Mouse (Mus musculus) liver, postnatal 0 days (tissue): ENCODE data around the gene Phf6.

Source experiments
- CTCF ChIP-seq: sonication (generic); IDR thresholded peaks from 2 replicates; pipeline ENCODE4 v1.5.1; 2016; ENCODE audit warnings: antibody characterized with exemption, low read depth
- EP300 ChIP-seq: IDR thresholded peaks from 2 replicates; pipeline ENCODE4 v1.6.1; 2016; ENCODE audit warnings: antibody characterized with exemption, low read depth, mild to moderate bottlenecking

DNA sequence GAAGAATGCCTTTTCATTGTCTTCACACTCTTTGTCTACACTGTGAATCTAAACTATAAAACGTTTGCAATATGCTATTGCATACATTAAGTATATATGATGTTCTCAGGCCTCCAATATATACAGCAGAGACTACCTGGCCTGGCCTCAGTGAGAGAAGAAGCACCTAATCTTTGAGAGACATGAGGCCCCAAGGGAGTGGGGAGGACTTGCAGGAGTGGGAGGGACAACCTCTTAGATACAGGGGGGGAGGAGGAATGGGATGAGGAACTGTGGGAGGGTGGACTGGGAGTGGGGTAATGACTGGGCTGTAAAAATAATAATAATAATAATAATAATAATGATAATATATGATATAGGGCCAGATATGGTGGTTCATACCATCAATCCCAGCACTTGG is 66.5 kb downstream of the Phf6 start:
- TF ChIP-seq CTCF (no peak), EP300 (no peak)
